Mouse (Mus musculus) cerebellum, postnatal 25 days (tissue): ENCODE data around the gene Tmsb4x.

Source experiments
- DNase-seq, 2 experiments: peaks; one replicate each; pipeline ENCODE4 v3.0.0; 2021; ENCODE audit warnings: mixed read lengths in 2 of 2

Gene Tmsb4x

DNA sequence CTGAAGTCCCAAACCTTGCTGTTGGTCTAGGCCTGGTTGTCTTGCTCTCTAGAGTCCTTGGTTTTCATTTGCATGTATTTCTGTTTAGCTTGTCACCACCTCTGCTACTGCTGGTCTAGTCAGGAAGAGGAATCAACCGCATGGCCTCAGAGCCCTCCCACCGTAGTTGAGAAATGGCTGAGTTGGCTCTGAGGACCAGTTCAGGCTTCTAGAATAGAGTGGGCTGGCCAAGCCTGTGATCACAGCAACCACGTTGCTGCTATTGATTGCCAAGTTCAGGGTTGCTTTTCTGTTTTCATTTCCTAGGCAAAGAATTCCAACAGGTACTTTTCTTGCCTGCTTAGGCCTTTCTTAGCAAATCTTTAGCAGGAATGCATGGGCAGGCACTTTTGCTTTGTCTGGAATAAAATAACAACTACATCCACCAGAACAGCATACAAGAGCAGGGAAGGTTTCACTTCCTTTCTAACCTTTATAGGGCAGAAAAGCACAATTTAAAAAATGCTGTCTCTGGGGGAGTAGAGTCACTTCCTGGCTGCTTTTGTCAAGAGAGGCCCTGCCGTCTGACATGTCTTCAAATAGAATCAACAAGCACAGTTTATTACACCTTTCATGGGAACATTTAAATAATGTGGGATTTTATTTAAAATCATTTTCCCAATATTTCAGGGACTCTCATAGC is 29.0 kb downstream of the Tmsb4x start:
- no peak for DNase-seq

DNA sequence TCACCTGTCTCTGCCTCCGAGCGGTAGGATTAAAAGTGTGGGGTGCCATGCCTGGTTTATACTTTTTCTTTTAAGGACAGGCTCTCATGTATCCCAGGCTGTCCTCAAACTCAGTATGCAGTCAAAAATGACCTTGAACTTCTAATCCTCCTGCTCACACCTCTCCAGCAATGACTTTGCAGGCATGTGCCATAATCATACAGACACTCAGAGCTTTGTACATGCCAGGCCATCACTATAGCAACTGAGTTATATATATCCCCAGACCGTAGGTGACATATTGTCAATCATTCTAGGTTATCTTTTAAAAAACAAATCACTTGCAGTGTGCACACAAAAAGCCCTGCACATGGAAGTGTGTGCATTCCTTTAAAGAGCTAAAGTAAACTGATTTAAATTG is 29.6 kb downstream of the Tmsb4x start:
- DNase-seq: no peak

DNA sequence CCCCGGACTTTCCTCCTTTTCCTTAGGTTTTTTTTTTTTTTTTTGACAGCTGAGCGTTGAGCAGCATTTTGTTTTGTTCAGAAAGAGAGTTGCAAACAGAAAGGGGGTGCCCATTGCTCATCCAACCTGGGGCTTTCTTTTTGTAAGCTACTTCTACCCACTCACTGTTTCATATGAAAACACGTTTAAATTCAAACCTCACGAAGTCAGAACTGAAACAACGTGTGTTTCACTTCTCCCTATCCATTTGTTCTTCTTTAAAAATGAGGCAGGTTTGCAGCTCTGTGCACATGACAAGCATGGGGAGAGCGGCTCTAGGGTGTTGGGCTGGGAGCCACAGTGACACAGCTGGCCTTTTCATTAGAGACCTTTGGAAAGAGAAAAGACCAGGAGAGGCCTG is 33.8 kb downstream of the Tmsb4x start:
- no peak for DNase-seq

DNA sequence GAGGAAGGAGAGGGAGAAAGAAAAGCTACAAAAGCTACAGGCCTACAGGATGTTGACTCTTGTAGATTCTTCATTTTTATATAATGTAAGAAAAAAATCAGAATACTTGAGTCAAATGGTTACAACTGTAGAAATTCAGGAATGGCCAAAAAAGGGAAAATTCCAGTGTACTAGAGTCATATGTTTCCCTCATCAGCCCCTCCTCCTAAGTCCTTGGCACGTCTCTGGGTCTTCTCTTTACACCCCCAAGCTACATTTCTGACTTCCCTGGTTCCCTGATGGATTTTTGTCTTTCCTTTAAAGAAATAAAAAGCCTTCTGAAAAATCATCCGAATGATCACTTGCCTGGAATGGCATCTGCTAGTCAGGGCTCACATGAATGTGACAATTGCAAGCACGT is 34.8 kb downstream of the Tmsb4x start:
- DNase-seq: no peak

DNA sequence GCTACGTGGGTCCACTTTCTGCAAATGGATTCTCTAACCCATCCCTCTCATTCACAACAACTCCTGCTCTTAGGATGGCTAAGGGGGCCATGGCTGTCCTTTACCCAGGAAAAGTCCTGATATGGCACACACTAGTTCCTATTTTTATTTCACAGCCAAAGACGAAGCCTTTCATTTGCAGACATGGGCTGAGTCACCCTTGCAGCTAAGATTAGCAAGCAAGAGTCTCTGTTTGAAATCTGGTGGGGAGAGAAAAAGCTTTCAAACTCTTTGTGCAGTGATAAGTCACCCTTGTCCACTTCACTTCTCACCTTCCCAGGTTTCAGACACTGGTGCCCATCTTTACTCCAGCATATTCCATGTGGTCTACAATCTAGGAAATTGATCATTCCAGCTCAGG is 36.9 kb downstream of the Tmsb4x start:
- no peak for DNase-seq

DNA sequence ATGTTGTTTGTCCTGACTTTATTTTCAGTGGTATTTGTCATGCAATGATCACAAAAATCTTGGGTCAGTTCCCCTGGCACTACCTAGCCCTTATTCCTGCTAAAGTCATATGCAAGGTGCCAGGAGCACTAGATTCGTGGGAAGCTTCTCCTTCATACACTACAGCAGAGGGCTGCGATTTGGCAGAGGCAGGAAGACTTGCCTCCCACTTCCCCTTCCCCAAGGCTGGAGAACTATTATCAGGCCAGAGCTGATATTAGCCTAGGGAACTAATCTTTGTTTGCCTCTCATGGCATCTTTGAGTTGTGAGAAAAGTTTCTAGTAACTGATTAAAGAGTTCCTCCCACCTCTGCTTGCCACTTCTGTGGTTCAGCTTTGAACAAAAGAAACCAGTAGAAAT is 37.8 kb downstream of the Tmsb4x start:
- DNase-seq: no peak

DNA sequence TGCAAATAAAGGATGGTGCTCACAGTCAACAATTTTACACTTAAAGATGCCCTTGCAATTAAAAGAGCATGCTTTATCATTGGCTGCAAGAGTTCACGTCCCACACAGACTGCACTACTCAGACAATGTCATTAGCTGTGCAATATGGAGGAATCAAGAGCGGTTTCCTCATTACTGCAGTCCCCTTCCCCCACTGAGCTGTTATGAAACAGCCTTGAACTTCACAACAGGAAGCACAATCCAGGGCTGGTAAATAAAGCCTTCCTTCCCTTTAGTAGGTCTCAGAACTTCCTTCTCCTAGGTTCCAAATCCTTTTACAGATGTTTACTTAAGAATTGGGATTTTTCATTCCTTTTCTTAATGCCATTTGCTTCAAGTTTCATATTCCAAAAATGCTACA is 41.8 kb downstream of the Tmsb4x start:
- no peak for DNase-seq

DNA sequence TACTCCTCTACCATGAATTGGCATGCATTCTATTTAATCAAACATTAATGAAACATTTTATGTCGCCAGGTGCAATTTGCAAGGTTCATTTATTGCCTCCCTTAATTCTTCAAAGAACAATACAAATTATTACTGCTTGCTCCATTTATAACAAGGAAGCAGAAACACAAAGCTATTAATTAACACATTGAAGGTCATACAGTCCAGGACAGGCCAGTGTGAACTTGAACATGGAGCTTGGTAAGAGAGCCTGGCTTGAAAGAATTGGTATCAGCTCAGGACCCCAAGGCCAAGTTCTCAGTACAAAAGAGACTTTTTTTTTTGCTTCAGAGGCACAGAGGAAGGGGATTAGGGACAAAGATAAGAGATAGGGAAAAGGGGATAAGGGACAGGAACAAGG is 43.1 kb downstream of the Tmsb4x start:
- no peak for DNase-seq

DNA sequence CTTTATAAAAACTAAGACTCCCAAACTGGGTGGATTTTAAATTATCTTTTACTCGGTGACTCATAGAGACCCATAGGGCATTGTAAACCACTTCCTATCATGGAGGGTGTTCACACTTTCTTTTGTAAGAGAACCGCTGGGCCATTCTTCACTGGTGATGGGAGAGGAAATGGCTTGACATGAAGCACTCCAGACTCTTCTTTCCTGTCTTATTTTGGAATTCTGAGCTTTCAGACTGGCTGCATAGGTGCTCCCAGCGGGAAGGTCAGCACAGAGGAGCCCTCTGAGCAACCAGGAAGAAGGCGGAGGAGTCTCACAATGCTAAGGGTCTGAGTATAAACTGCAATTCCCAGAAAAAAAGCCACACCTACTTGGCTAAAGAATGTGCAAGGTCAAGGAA is 51.4 kb downstream of the Tmsb4x start:
- DNase-seq: no peak
